Mouse (Mus musculus) testis, adult 2 months (tissue): ENCODE measurements around the gene Nudcd3.

Experiments
- CTCF ChIP-seq: fragments of 200-500 bp; IDR thresholded peaks from 2 replicates; pipeline ENCODE4 v1.5.1; 2012; ENCODE audit warnings: low read depth, mild to moderate bottlenecking, inconsistent platforms, low read length, moderate library complexity; ENCODE audit not compliant: control insufficient read depth, insufficient read depth, insufficient replicate concordance
- POLR2A ChIP-seq: fragments of 200-500 bp; IDR thresholded peaks from 2 replicates; pipeline ENCODE4 v1.6.1; 2012; ENCODE audit warnings: low read depth, mild to moderate bottlenecking, inconsistent platforms, low read length, moderate library complexity; ENCODE audit not compliant: control insufficient read depth

DNA sequence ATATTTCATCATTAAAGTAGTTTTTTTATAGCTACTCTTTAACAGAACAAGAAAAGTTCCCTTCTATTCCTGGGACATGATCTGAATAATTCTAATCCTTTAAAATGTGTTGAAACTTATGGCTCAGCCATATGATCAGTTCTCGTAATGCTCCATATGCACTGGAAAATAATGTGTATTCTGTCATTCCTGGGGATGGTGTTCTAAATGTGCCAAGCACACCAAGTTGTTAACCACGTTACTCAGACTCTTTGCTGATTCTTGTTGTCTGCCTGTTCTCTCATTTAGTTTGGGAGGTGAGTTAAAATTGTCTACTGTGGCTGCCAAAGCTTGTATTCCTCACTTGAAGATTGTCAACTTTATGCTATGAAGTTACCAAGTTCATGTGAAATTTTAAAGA is 121.5 kb downstream of the Nudcd3 start:
- TF ChIP-seq CTCF (no peak), POLR2A (no peak)
